Mouse (Mus musculus) layer of hippocampus, postnatal 14 days (tissue): ENCODE measurements at regions not wholly inside any gene's neighbourhood (a gene's known extent, or its start where the extent isn't known, plus 50 kb on each side); places are given as distances from the start of the nearest gene placed in this dataset.
"Not testable (repeated sequence)": the region's sequence is repeated elsewhere in the genome, so short reads cannot be mapped to it uniquely, and the experiment has no call there.

ENCODE experiments used
- DNase-seq, 2 experiments: peaks; one replicate each; pipeline ENCODE4 v3.0.0; 2021 to 2022; ENCODE audit warnings: low spot score in 2 of 2, mixed read lengths in 1 of 2

- no peak for DNase-seq
Measured at GRCm38 (mm10) chr10:118984580-118984979, 114.6 kb upstream of the Dyrk2 start.

DNA sequence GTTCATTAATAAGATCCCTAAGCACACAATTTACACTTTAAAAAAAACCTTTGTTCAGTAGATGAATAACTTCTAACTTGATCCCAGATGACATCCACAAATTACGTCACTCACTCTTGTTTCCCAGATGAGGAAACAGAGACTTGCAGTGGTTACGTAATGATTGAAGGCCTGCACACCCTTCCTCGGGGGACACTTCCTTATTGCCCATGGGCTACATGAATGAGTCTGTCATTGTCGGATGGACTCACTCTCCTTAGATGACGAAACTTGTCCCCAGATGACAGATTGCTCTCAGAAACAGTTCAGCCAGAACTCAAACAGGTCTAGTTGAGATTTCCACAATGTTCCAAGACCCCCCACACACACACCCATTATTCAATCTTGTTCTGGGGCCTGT, 111.4 kb upstream of the Dyrk2 start:
- no peak for DNase-seq

- no peak for DNase-seq
Measured at GRCm38 (mm10) chr10:118979339-118979738, 109.3 kb upstream of the Dyrk2 start.

DNA sequence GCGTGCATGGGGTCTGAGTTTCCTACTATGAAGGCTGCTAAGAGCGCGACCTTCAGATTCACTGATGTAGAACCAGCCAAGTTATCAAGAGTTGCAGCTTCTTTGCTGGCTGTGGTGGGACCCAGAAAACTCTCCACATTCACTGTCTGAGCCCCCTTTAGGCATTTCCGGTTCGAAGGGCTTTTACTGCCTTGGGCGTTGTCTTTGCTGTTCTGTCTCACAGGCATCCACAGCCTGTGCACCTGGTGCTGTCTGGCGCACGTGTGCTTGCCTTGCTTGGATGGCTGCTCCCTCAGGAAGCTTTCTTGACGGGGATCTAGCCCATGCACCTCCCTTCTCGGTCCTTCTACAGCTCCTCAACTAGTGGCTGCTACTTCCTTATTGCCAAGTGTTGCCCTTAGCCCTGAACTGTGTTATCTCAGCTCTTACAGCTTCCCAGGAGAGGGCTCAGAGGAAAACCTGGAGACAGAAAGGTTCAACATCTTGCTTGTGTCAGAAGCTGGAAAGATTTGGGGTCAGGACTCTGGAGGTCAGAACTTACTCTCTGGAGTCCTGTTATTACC, 108.3 kb upstream of the Dyrk2 start:
- DNase-seq = no peak

- DNase-seq = no peak
Measured at GRCm38 (mm10) chr10:118976447-118976846, 106.4 kb upstream of the Dyrk2 start.

- DNase-seq = no peak
Measured at GRCm38 (mm10) chr10:118975772-118976171, 105.8 kb upstream of the Dyrk2 start.

- no peak for DNase-seq
Measured at GRCm38 (mm10) chr10:118973324-118973723, 103.3 kb upstream of the Dyrk2 start.

DNA sequence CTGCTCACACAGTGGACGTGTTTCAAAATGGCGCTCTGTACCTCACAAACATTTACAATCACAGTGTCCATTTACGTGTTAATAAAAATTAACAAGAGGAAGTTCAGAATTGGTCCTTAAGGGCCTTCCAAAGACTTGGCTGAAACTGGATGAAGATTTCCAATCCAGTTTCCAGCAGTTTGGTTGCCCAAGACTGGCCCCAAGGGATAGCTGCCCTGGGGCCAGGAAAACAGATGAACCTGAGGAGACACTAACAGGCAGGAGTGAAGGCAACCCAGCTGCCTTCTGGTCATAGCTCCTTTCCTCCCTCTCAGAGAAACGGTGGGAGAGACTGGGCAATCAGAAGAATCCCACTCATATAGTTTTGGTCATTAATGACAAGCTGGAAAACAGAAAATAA, 102.6 kb upstream of the Dyrk2 start:
- DNase-seq = no peak

GRCm38 (mm10) chr10:118970457-118971175, 100.6 kb upstream of the Dyrk2 start:
- DNase-seq = no peak

DNA sequence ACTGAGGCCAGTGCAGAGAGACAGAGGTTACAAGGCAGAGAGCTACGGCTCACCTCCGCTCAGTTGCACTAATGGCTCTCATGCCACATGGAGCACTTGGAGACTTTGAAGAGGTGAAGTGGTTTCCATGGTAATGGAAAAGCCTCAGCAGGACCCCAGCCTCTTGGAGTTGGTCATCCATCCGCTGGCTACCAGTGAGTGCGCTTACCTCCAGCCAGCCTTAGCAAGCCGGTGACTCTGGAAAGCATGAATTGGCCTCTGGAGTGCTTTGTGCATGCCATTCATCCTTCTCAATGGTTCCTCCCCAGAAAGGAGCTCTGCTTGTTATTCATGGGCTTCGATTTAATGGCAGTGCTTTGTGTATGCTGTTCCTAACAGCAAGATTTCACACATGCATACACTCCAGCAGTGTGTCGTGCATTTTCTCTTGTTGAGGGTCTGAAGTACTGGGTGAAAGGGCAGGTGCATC, 91.7 kb upstream of the Dyrk2 start:
- DNase-seq = no peak

DNA sequence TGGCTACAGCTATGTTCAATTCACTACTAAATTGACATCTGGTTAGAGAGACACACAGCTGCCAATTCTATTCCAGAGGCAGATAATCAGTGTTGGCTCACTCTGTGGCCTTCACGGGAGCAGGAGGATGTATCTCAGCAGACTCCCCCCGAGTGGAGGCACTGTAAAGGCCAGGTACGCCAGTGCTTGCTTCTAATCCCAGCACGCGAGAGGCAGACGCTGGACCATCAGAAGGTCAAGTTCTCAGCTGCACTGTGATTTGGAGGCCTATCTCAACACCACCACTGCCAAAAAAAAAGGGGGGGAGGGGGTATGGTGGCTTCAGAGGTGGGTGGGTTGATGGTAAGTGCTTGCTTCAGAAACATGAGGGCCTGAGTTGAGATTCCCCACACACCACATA, 90.1 kb upstream of the Dyrk2 start:
- no peak for DNase-seq

GRCm38 (mm10) chr10:118959623-118960022, 89.6 kb upstream of the Dyrk2 start:
- no peak for DNase-seq

DNA sequence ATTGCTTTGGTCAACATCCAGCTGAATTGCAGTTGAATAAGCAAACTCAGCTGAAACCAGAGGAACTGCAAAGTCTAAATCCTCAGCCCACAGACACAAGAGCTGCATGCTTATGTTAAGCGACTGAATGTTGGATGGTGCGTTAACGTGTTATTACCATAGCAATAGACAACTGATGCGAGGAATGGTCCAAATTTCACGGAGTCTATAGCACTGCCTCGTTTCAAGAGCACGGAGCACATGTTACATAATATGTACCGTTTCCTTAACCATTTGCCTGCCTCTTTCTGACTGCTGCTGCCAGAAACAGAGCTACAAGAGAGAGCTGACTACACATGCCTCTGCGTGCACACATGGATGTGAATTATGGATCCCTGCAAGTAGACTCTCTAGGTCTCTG, 86.3 kb upstream of the Dyrk2 start:
- DNase-seq = peak; percentile 17 to 27

DNA sequence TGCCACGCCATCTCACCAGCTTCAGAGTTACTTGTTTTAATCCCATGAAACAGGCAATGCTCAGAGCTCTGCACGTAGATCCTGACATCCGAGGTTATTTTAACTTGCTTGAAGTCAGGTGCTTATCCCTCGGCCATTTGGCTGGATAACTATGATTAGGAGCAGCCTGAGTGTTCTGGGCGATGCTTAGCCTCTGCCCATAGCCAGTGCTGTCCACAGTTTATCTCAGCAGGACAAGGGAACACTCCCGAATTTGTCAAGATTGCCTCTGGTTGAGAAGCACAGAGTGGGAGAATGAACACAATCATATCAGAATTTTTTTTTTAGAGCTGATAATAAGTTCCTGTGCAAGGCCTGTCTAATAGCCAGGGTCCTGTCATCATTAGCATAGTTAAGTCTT, 83.4 kb upstream of the Dyrk2 start:
- DNase-seq = no peak

- no peak for DNase-seq
Measured at GRCm38 (mm10) chr10:118952756-118953155, 82.7 kb upstream of the Dyrk2 start.

- DNase-seq = no peak
Measured at GRCm38 (mm10) chr10:118947724-118948123, 77.7 kb upstream of the Dyrk2 start.

GRCm38 (mm10) chr10:118947016-118947674, 77.1 kb upstream of the Dyrk2 start:
- DNase-seq = no peak

DNA sequence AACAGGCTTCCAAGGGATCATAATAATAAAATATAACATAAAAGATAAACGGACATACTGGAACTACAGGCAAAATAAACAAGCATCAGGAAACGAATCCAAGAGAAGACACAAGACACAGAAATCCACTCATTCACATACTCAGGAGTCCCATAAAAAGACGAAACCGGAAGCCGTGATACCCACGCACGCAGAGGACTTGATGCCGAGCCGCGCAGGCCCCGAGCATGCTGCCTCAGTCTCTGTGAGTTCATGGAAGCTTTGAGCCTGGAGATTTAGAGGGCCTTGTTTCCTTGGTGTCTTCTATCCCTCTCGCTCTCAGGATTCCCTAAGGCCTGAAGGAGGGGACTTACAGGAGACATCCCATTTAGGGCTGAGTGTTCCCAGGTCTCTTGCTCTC, 57.3 kb upstream of the Dyrk2 start:
- no peak for DNase-seq

DNA sequence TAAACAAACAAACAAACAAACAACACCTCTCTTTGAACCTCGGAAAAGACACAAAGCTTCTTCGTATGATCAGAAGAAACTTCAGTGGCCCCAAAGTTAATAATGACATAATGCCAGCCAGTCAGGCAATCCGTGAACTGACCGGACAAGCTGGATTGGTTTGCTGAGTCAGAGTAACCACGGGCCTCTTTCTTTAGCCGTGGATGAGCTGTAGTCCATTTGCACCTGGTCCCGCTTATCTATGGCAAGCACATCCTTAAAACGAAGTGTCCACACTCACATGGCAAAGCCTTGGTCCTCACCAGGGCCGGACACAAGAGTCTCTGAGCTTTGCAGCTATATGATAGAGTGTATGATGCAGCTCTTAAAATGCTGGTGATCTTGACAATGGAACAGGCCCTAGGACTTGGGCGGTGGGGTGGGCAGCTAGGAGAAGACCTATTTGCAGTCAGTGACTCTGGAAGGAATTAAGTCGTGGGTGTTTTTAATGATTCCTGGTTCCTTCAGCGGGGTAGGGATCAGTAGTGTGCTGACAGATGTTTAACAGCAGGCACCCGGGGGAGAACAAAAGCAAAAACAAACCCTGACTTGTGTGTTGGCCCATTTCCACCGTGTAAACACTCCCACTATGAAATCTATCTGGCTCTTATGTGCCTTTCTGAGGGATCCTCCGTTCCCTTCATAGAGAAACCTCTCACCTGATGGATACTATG, 53.6 kb upstream of the Dyrk2 start:
- no peak for DNase-seq

DNA sequence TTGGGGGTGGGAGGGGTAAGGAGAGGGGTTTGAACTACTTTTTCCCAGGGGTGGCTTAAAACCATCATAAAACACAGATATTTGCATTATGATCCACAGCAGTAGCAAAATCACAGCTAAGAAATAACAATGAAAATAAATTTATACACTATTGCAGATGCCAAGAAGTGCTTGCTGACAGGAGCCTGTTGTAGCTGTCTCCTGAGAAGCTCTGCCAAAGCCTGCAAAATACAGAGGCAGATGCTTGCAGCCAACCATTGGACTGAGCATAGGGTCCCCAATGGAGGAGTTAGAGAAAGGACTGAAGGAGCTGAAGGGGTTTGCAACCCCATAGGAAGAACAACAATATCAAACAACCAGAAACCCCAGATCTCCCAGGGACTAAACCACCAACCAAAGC, 52.1 kb upstream of the Dyrk2 start:
- DNase-seq = not testable (repeated sequence)
